Mouse (Mus musculus) stomach, embryonic 14.5 days (tissue): ENCODE data around the gene Mecom. TPM values are rescaled to one million over a fixed set of nuclear protein-coding genes. Genes with fewer than 3 reads are reported as not detected.

Experiments
- ATAC-seq: fragments of 200-750 bp; cut with Nextera tagmentation; 2 replicates; pipeline ENCODE4 v1.8.0; 2017; ENCODE audit warnings: low read depth, moderate TSS enrichment; ENCODE audit not compliant: insufficient number of reproducible peaks, insufficient read depth, low FRiP score
- H3K27ac ChIP-seq: fragments of 300-500 bp; sonication (generic); 2 replicates; pipeline ENCODE4 v1.5.1; 2014; ENCODE audit warnings: mild to moderate bottlenecking, low read length, moderate library complexity, mixed read lengths
- H3K27me3 ChIP-seq: fragments of 300-500 bp; sonication (generic); 2 replicates; pipeline ENCODE4 v1.6.1; 2014; ENCODE audit warnings: low read length, control low read depth, mixed read lengths; ENCODE audit not compliant: control insufficient read depth, insufficient read depth
- H3K36me3 ChIP-seq: fragments of 300-500 bp; sonication (generic); 2 replicates; pipeline ENCODE4 v1.6.1; 2014; ENCODE audit warnings: mild to moderate bottlenecking, control low read depth, low read length, moderate library complexity, mixed read lengths; ENCODE audit not compliant: control insufficient read depth, insufficient read depth
- H3K4me1 ChIP-seq: fragments of 300-500 bp; sonication (generic); 2 replicates; pipeline ENCODE4 v1.6.1; 2014; ENCODE audit warnings: low read length, control low read depth, mixed read lengths; ENCODE audit not compliant: control insufficient read depth, insufficient read depth
- H3K4me2 ChIP-seq: fragments of 300-500 bp; sonication (generic); replicated peaks from 2 replicates; pipeline ENCODE4 v1.6.1; 2014; ENCODE audit warnings: low read depth, low read length, control low read depth
- H3K4me3 ChIP-seq: fragments of 300-500 bp; sonication (generic); 2 replicates; pipeline ENCODE4 v1.5.1; 2014; ENCODE audit warnings: low read depth, low read length, control low read depth
- H3K9ac ChIP-seq: fragments of 300-500 bp; sonication (generic); replicated peaks from 2 replicates; pipeline ENCODE4 v1.6.1; 2014; ENCODE audit warnings: low read depth, mild to moderate bottlenecking, control low read depth, low read length, moderate library complexity, mixed read lengths
- H3K9me3 ChIP-seq: fragments of 300-500 bp; sonication (generic); 2 replicates; pipeline ENCODE4 v1.6.1; 2016; ENCODE audit warnings: low read depth, low read length, control low read depth; ENCODE audit not compliant: control insufficient read depth
- WGBS: fragments of 180-500 bp; shearing (Covaris S2); extraction: QIAGEN DNeasy Blood & Tissue Kit; methylation state at CpG from one replicate; pipeline ENCODE4 v1.1.7; 2014; 5-methylcytosine and 5-hydroxymethylcytosine counted together
- polyA plus RNA-seq: library from polyadenylated mRNA; unstranded; fragments of >200 nt; fragmentation: Nextera tagmentation; extraction: Ambion mirVana; gene quantifications from 2 replicates; pipeline ENCODE4 v1.2.1, GENCODE M21; 2014

Gene Mecom
- polyA plus RNA-seq, 1 experiment from 2014 or later, result 101 TPM

- peak overlapping the region; percentile 79 for H3K4me2 ChIP-seq
- H3K36me3 ChIP-seq, result no peaks in the 10 kb centered on the region
- ATAC-seq, result no peak
- H3K9ac ChIP-seq, result peak overlapping the region; percentile 82
- peak overlapping the region; percentile 67 for H3K4me3 ChIP-seq
- peak overlapping the region; percentile 95 for H3K27ac ChIP-seq
- H3K4me1 ChIP-seq, result peaks cover 20% of the 10 kb centered on the region
- H3K27me3 ChIP-seq, result no peaks in the 10 kb centered on the region
- no peaks in the 10 kb centered on the region for H3K9me3 ChIP-seq
- 1% methylated on average over 22 of the region's 22 CpGs for WGBS
Observed at GRCm38 (mm10) chr3:30507028-30507575, 40.7 kb downstream of the Mecom start.

- Histone ChIP-seq H3K4me3 (peak overlapping the region; percentile 67), H3K9ac (peak overlapping the region; percentile 82), H3K27ac (peak overlapping the region; percentile 95), H3K36me3 (no peaks in the 10 kb centered on the region), H3K9me3 (no peaks in the 10 kb centered on the region), H3K4me1 (peaks cover 20% of the 10 kb centered on the region), H3K27me3 (no peaks in the 10 kb centered on the region), H3K4me2 (peak overlapping the region; percentile 79)
- ATAC-seq, result no peak
- WGBS, result 12% methylated on average over 17 of the region's 17 CpGs
Observed at GRCm38 (mm10) chr3:30506329-30507027, 41.3 kb downstream of the Mecom start.

- WGBS, result 29% methylated on average over 16 of the region's 16 CpGs
- H3K4me3 ChIP-seq, result peak overlapping the region; percentile 67; the same call in 1 of the 2 replicates
- peaks cover 20% of the 10 kb centered on the region for H3K4me1 ChIP-seq
Observed at GRCm38 (mm10) chr3:30505741-30506251, 42.0 kb downstream of the Mecom start.

DNA sequence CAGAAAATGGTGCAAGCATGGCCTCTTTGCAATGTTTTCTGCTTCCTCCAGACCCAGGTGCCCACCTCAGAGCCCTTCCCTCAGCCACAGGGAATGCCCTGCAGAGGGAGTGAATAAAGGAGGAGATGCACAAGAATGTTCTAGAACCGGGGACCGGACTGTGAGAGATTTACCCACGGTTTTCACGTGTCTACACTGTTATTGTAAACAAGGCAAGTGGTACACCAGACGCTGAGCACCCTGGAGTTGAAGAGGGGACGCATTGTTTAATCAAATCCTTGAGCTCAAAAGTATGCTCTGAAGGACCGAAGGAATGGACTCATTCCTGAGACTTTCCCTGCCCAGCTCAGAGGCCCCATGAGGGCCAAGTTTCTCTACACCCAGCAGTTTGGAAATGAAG lies 43.2 kb downstream of the Mecom start:
- Histone ChIP-seq H3K4me2 (peak overlapping the region; percentile 79), H3K9ac (no peak overlapping the region; the same call in 1 of the 2 replicates), H3K36me3 (no peaks in the 10 kb centered on the region), H3K4me3 (no peak overlapping the region), H3K27ac (peak overlapping the region; percentile 87), H3K9me3 (no peaks in the 10 kb centered on the region), H3K27me3 (no peaks in the 10 kb centered on the region), H3K4me1 (peaks cover 20% of the 10 kb centered on the region)
- no peak for ATAC-seq
- WGBS, result 25% methylated on average over 7 of the region's 7 CpGs

More at GRCm38 (mm10) chr3:30505741-30506251, 42.0 kb downstream of the Mecom start:
- Histone ChIP-seq H3K27me3 (no peaks in the 10 kb centered on the region), H3K9ac (peak overlapping the region; percentile 33), H3K36me3 (no peaks in the 10 kb centered on the region), H3K27ac (peak overlapping the region; percentile 87; the same call in 1 of the 2 replicates), H3K4me2 (peak overlapping the region; percentile 79), H3K9me3 (no peaks in the 10 kb centered on the region)
- no peak for ATAC-seq

GRCm38 (mm10) chr3:30503821-30504220 lies 44.0 kb downstream of the Mecom start:
- ATAC-seq, result 0 out of 2 replicates have a peak, but pooled peaks have one; percentile 15
- peak overlapping the region; percentile 79 for H3K4me2 ChIP-seq
- H3K4me1 ChIP-seq, result peaks cover 20% of the 10 kb centered on the region
- H3K36me3 ChIP-seq, result no peaks in the 10 kb centered on the region
- no peak overlapping the region for H3K4me3 ChIP-seq
- H3K9ac ChIP-seq, result no peak overlapping the region
- H3K9me3 ChIP-seq, result no peaks in the 10 kb centered on the region
- no peaks in the 10 kb centered on the region for H3K27me3 ChIP-seq
- H3K27ac ChIP-seq, result peak overlapping the region; percentile 87

DNA sequence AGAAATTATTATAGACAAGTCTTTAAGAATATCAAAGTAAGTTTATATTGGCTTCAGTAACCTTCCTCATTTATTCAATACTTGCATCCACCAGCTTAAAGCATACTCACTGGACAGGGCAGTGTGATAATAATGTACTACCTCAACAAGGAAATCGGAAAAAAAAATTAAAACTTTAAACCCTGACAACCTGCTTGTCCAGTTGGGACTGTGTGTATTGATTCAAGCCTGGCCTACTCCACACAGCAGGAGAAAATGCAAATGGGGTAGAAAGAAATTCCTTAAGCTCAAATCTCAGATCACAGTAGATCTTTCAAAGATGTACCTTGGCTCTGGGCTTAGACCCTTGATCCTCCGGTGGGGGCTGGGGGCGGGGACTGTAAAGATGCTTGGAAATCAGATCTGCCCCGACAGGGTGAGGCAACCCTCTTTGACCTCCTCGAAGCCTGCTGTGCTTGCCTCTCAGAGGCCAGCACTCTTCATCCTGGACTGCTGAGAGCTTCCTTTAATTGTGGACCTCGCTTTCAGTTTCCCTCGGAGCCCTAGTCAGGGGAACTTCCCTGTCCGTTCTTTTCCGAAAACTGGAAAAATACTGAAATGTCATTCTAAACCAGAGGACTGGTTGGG lies 49.5 kb downstream of the Mecom start:
- peaks cover 4% of the 10 kb centered on the region for H3K4me1 ChIP-seq
- H3K9me3 ChIP-seq, result no peaks in the 10 kb centered on the region
- H3K27ac ChIP-seq, result peak overlapping the region; percentile 39; the same call in 1 of the 2 replicates
- no peak overlapping the region for H3K4me3 ChIP-seq
- no peak overlapping the region for H3K9ac ChIP-seq
- no peaks in the 10 kb centered on the region for H3K36me3 ChIP-seq
- ATAC-seq, result no peak
- H3K27me3 ChIP-seq, result no peaks in the 10 kb centered on the region
- peak overlapping the region; percentile 20; the same call in 1 of the 2 replicates for H3K4me2 ChIP-seq
- 24% methylated on average over 9 of the region's 9 CpGs for WGBS

- Histone ChIP-seq H3K27me3 (no peaks in the 10 kb centered on the region), H3K36me3 (no peaks in the 10 kb centered on the region), H3K4me3 (no peak overlapping the region), H3K9me3 (no peaks in the 10 kb centered on the region; the same call in 1 of the 2 replicates), H3K27ac (no peak overlapping the region), H3K4me1 (peaks cover 9% of the 10 kb centered on the region), H3K9ac (no peak overlapping the region), H3K4me2 (no peak overlapping the region)
- 77% methylated on average over 2 of the region's 2 CpGs for WGBS
- no peak for ATAC-seq
Observed at GRCm38 (mm10) chr3:30494371-30494770, 53.4 kb downstream of the Mecom start.

DNA sequence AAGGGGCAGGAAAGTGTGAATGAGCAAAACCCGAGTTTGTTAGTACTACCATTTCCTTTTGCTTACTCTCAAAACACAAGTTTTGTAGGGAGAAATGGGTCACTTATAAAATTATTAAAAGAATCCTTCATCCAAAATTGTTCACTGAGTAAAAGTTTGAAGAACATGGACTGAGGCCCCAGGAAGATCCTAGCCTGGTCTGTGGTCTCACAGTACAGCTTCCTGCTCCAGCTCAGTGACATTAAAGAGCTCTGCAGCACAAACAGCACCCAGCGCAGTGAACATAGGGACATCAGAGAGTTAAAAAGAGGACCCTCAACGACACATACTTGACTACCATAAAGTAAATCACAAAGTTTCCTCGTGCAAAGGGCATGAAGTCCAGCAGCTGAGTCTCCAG lies 59.0 kb downstream of the Mecom start:
- Histone ChIP-seq H3K4me3 (no peak overlapping the region), H3K27me3 (no peaks in the 10 kb centered on the region), H3K9ac (no peak overlapping the region), H3K4me1 (peaks cover 6% of the 10 kb centered on the region; the same call in 1 of the 2 replicates), H3K4me2 (no peak overlapping the region), H3K27ac (no peak overlapping the region), H3K36me3 (no peaks in the 10 kb centered on the region), H3K9me3 (no peaks in the 10 kb centered on the region; the same call in 1 of the 2 replicates)
- no peak for ATAC-seq
- WGBS, result 50% methylated on average over 4 of the region's 4 CpGs
